Mouse (Mus musculus) stomach, embryonic 14.5 days (tissue): ENCODE data around the gene Catsper1. TPM values are rescaled to one million over a fixed set of nuclear protein-coding genes. Genes with fewer than 3 reads are reported as not detected.
A peak's percentile ranks its signal among the peaks of the same experiment; 100 is the strongest.

ENCODE experiments used
- ATAC-seq: fragments of 200-750 bp; cut with Nextera tagmentation; 2 replicates; pipeline ENCODE4 v1.8.0; 2017; ENCODE audit warnings: low read depth, moderate TSS enrichment; ENCODE audit not compliant: insufficient number of reproducible peaks, insufficient read depth, low FRiP score
- H3K27ac ChIP-seq: fragments of 300-500 bp; sonication (generic); 2 replicates; pipeline ENCODE4 v1.5.1; 2014; ENCODE audit warnings: mild to moderate bottlenecking, low read length, moderate library complexity, mixed read lengths
- H3K27me3 ChIP-seq: fragments of 300-500 bp; sonication (generic); 2 replicates; pipeline ENCODE4 v1.6.1; 2014; ENCODE audit warnings: low read length, control low read depth, mixed read lengths; ENCODE audit not compliant: control insufficient read depth, insufficient read depth
- H3K36me3 ChIP-seq: fragments of 300-500 bp; sonication (generic); 2 replicates; pipeline ENCODE4 v1.6.1; 2014; ENCODE audit warnings: mild to moderate bottlenecking, control low read depth, low read length, moderate library complexity, mixed read lengths; ENCODE audit not compliant: control insufficient read depth, insufficient read depth
- H3K4me1 ChIP-seq: fragments of 300-500 bp; sonication (generic); 2 replicates; pipeline ENCODE4 v1.6.1; 2014; ENCODE audit warnings: low read length, control low read depth, mixed read lengths; ENCODE audit not compliant: control insufficient read depth, insufficient read depth
- H3K4me2 ChIP-seq: fragments of 300-500 bp; sonication (generic); replicated peaks from 2 replicates; pipeline ENCODE4 v1.6.1; 2014; ENCODE audit warnings: low read depth, low read length, control low read depth
- H3K4me3 ChIP-seq: fragments of 300-500 bp; sonication (generic); 2 replicates; pipeline ENCODE4 v1.5.1; 2014; ENCODE audit warnings: low read depth, low read length, control low read depth
- H3K9ac ChIP-seq: fragments of 300-500 bp; sonication (generic); replicated peaks from 2 replicates; pipeline ENCODE4 v1.6.1; 2014; ENCODE audit warnings: low read depth, mild to moderate bottlenecking, control low read depth, low read length, moderate library complexity, mixed read lengths
- H3K9me3 ChIP-seq: fragments of 300-500 bp; sonication (generic); 2 replicates; pipeline ENCODE4 v1.6.1; 2016; ENCODE audit warnings: low read depth, low read length, control low read depth; ENCODE audit not compliant: control insufficient read depth
- WGBS: fragments of 180-500 bp; shearing (Covaris S2); extraction: QIAGEN DNeasy Blood & Tissue Kit; methylation state at CpG from one replicate; pipeline ENCODE4 v1.1.7; 2014; 5-methylcytosine and 5-hydroxymethylcytosine counted together
- polyA plus RNA-seq: library from polyadenylated mRNA; unstranded; fragments of >200 nt; fragmentation: Nextera tagmentation; extraction: Ambion mirVana; gene quantifications from 2 replicates; pipeline ENCODE4 v1.2.1, GENCODE M21; 2014

Catsper1 gene
- polyA plus RNA-seq, 1 experiment from 2014 or later = not detected

DNA sequence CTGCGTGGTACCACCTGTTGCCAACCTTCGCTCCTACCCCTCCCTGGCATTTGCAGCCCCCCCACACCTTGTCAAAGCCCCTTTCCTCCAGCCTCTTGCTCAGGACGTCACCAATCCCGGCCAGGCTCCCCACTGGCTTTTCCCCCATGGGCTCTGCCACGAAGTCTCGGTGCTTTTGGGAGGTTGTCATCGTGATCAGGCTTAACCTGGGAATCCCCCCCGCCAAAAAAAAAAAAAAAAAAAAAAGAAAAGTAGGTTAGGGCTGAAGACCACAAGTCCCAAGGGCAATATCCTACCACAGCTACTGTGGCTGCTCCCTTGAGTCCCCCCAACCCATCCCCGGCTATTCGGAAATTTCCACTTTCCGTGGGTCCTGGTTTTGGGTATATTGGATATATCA, 30.2 kb downstream of the Catsper1 start:
- Histone ChIP-seq H3K4me1 (peaks cover 17% of the 10 kb centered on the region), H3K4me2 (peak overlapping the region; percentile 80), H3K9ac (peak overlapping the region; percentile 73), H3K36me3 (peaks cover 41% of the 10 kb centered on the region), H3K27ac (peak overlapping the region; percentile 95; the same call in 1 of the 2 replicates), H3K27me3 (no peaks in the 10 kb centered on the region), H3K9me3 (no peaks in the 10 kb centered on the region), H3K4me3 (peak overlapping the region; percentile 98)
- ATAC-seq = no peak
- WGBS = 20% methylated on average over 11 of the region's 11 CpGs

DNA sequence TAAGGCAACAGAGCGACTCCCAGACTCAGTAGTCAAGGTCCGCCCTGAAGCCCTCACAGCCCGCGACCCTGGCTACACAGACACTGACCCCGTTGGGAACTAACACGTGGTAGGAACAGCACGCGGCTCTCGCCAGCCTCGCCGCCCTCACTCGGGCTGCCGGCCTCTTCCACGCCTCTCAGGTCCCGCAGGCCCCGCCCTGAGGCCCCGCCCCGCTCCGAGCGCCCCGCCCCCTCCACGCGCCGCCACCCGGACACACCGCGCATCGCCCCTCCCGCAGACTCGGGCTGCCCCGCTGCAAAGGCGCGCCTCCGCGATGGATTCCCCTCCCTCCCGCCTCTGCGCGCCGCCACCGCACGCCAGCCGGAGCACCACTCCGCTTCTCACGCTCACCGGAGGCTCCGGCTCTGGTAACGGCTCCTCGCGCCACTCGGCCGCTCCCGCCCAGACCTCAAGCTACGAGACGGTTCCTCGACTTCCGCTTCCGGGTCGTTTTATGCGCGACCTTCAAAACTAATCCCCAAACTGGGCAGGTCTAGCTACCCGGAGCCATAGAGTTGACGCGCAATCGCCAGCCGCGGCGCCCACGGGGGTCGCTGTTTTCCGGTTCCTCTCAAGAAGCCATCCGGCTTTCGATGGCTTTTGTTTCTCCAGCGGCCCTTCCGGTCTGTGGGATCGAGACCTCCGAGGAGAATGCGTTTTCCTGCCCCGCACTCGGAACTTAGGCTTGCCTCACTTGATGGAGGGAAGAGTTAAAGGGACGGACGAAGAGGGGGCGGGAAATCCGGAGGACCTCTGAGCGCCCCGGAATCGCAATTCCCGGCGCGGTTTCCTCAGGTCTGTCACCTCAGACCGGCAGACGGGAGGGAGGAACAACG, 30.9 kb downstream of the Catsper1 start, which contains the start of gene Eif1ad:
TSS of gene Eif1ad (plus strand) at position 567 of the 878 bp plus-strand sequence.
- under 1% methylated on average over 92 of the region's 92 CpGs for WGBS
- H3K9me3 ChIP-seq = no peaks in the 10 kb centered on the region
- peak within 1 kb of the TSS; percentile 73 for H3K9ac ChIP-seq
- peaks cover 43% of the 10 kb centered on the region for H3K36me3 ChIP-seq
- H3K27ac ChIP-seq = peak within 1 kb of the TSS; percentile 95
- H3K4me2 ChIP-seq = peak within 1 kb of the TSS; percentile 80
- no peaks in the 10 kb centered on the region for H3K27me3 ChIP-seq
- peak within 1 kb of the TSS; percentile 98 for H3K4me3 ChIP-seq
- peaks cover 17% of the 10 kb centered on the region for H3K4me1 ChIP-seq
- ATAC-seq = peak; percentile 93

DNA sequence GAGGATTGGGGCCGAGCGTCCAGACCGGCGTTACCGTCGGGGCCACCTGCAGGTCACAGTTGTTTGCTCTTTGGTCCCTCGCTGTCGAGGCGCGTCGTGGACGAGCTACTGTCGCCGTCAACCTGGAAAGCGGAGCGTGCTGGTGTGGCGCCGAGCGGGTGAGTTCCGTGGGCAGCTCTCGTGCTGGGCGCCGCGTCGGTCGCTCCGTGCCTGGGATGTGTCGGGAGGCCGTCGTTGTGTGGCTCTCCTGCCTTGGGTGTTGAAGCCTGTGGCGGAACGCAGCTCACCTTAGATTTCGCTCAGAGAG, 31.5 kb downstream of the Catsper1 start, which contains the start of gene Banf1:
TSS of gene Banf1 (minus strand) at position 116 of the 307 bp plus-strand sequence.
- Histone ChIP-seq H3K27me3 (no peaks in the 10 kb centered on the region), H3K4me2 (peak within 1 kb of the TSS; percentile 80), H3K27ac (peak within 1 kb of the TSS; percentile 95), H3K9me3 (no peaks in the 10 kb centered on the region), H3K4me3 (peak within 1 kb of the TSS; percentile 98), H3K4me1 (peaks cover 17% of the 10 kb centered on the region), H3K36me3 (peaks cover 49% of the 10 kb centered on the region), H3K9ac (peak within 1 kb of the TSS; percentile 73)
- no peak for ATAC-seq
- WGBS = 1% methylated on average over 33 of the region's 33 CpGs

DNA sequence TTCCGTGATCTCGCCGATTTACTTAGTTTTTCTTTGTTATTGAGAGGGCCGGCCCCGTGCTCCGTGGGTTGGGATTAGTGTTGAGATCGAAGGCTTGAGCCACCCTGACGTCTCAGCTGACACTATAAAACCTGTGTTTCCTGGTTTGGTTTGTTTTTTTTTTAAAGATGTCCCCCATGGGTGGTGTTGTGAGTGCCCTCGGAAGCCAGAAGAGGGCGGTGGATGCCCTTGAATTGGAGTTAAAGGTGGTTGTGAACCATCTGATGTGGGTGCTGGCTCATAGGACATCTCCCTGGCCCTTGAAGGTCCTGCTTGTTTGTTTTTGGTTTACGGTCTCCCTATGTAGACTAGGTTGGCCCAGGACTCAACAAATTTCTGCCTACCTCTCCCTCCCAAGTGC, 31.9 kb downstream of the Catsper1 start:
- WGBS = 8% methylated on average over 11 of the region's 11 CpGs

DNA sequence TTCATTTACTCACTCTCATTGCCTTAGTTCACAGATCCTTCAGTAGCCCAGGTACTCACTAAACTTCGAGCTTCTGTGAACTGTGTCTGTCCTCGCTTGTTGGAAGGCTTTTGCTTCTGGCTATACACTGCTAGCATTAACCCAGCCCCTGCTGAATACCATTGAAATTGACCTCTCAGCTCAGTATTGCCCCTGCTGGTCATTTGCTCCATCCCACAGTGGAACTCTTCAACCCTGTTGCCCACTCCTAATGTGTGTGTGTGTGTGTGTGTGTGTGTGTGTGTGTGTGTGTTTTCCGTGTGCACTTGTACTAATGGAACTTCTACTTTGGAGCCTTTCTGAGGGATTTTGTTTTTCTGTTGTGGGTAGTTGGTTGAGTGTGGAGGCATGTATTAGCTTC, 35.4 kb downstream of the Catsper1 start:
- H3K4me2 ChIP-seq = no peak overlapping the region
- H3K9me3 ChIP-seq = no peaks in the 10 kb centered on the region
- no peak overlapping the region for H3K9ac ChIP-seq
- H3K36me3 ChIP-seq = peaks cover 45% of the 10 kb centered on the region
- peaks cover 10% of the 10 kb centered on the region; the same call in 1 of the 2 replicates for H3K4me1 ChIP-seq
- H3K4me3 ChIP-seq = no peak overlapping the region
- 85% methylated on average over 3 of the region's 3 CpGs for WGBS
- no peak for ATAC-seq
- no peak overlapping the region for H3K27ac ChIP-seq
- H3K27me3 ChIP-seq = no peaks in the 10 kb centered on the region

More for the DNA sequence above, 31.9 kb downstream of the Catsper1 start:
- H3K9me3 ChIP-seq = no peaks in the 10 kb centered on the region
- peak overlapping the region; percentile 95; the same call in 1 of the 2 replicates for H3K27ac ChIP-seq
- peak overlapping the region; percentile 98 for H3K4me3 ChIP-seq
- H3K36me3 ChIP-seq = peaks cover 53% of the 10 kb centered on the region
- ATAC-seq = no peak
- H3K4me1 ChIP-seq = peaks cover 17% of the 10 kb centered on the region
- peak overlapping the region; percentile 73 for H3K9ac ChIP-seq
- peak overlapping the region; percentile 80 for H3K4me2 ChIP-seq
- no peaks in the 10 kb centered on the region for H3K27me3 ChIP-seq

DNA sequence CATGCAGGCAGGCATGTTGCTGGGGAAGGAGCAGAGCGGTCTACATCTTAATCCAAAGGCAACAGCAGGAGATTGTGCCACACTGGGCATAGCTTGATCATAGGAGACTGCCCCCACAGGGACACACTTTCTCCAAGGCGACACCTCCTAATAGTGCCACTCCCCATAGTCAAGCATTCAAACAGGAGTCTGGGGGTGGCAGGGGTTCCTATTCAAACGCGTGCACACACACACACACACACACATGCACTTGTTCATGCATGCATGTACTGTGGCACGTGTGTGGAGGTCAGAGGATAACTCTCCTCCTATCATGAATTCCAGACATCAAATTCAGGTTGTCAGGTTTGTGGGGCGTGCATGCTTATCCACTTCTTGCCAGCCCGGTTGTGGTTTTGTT, 37.2 kb downstream of the Catsper1 start:
- H3K4me2 ChIP-seq = no peak overlapping the region
- H3K4me1 ChIP-seq = peaks cover 7% of the 10 kb centered on the region; the same call in 1 of the 2 replicates
- no peak overlapping the region for H3K27ac ChIP-seq
- WGBS = 95% methylated on average over 7 of the region's 7 CpGs
- H3K9ac ChIP-seq = no peak overlapping the region
- H3K4me3 ChIP-seq = no peak overlapping the region
- ATAC-seq = no peak
- H3K36me3 ChIP-seq = peaks cover 48% of the 10 kb centered on the region
- no peaks in the 10 kb centered on the region for H3K27me3 ChIP-seq
- H3K9me3 ChIP-seq = no peaks in the 10 kb centered on the region

DNA sequence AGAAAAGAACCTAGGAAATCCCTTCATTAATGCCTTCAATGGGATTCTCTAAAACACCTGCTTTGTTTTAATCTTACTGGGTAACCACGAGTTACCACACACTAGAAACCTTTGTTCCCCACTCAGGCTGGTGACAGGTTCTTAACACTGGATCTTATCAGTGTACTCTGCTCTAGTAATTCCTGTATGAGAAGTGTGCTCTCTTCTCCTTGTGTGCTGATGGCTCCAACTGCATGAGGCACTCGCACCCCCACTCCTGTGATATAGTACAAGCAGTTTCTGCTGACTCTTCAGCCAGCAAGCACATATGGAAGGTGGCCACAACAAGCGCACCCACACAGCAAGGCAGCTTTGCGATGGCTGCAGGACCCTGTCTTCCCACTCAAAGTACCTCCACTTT, 38.6 kb downstream of the Catsper1 start:
- no peaks in the 10 kb centered on the region for H3K27me3 ChIP-seq
- WGBS = 80% methylated on average over 4 of the region's 4 CpGs
- no peak overlapping the region for H3K4me3 ChIP-seq
- H3K27ac ChIP-seq = no peak overlapping the region
- H3K36me3 ChIP-seq = peaks cover 48% of the 10 kb centered on the region
- no peak overlapping the region for H3K4me2 ChIP-seq
- ATAC-seq = no peak
- no peaks in the 10 kb centered on the region for H3K9me3 ChIP-seq
- H3K9ac ChIP-seq = no peak overlapping the region
- no peaks in the 10 kb centered on the region for H3K4me1 ChIP-seq

DNA sequence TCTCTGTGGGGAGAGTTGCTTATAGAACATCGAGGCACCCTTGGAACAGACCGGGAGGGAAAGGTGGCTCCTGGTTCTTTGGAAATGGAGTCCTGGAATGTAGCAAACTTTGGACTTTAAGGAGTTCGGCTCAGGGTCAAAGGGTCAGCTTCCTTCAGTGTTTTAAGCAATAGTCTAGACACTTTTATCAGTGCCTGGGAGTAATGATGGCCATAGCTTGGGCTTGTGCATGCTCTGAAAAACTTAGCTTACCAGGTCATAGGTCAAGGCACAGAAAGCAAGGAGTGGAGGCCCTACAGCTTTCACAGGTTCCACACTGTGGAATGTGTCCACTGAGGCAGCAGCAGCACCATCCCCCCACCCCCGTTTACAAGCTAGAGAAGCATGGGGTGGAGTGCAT, 39.2 kb downstream of the Catsper1 start:
- Histone ChIP-seq H3K9me3 (no peaks in the 10 kb centered on the region), H3K4me2 (no peak overlapping the region), H3K9ac (no peak overlapping the region), H3K27ac (no peak overlapping the region), H3K27me3 (no peaks in the 10 kb centered on the region), H3K4me3 (no peak overlapping the region), H3K36me3 (peaks cover 48% of the 10 kb centered on the region), H3K4me1 (no peaks in the 10 kb centered on the region)
- ATAC-seq = no peak
- WGBS = 63% methylated on average over 4 of the region's 4 CpGs
